Mouse (Mus musculus) intestine, postnatal 0 days (tissue): ENCODE data around the gene Sdf4. TPM values are rescaled to one million over a fixed set of nuclear protein-coding genes. Genes with fewer than 3 reads are reported as not detected.

Source experiments
- ATAC-seq: fragments of 200-750 bp; cut with Nextera tagmentation; 2 replicates; pipeline ENCODE4 v1.8.0; 2017; ENCODE audit warnings: mild to moderate bottlenecking, moderate TSS enrichment, moderate library complexity
- H3K27ac ChIP-seq: fragments of 300-500 bp; sonication (generic); 2 replicates; pipeline ENCODE4 v1.5.1; 2014; ENCODE audit warnings: mild to moderate bottlenecking, low read depth, low read length, moderate library complexity
- H3K27me3 ChIP-seq: fragments of 300-500 bp; sonication (generic); replicated peaks from 2 replicates; pipeline ENCODE4 v1.6.1; 2014; ENCODE audit warnings: low read length, mixed read lengths; ENCODE audit not compliant: control insufficient read depth, insufficient read depth
- H3K36me3 ChIP-seq: fragments of 300-500 bp; sonication (generic); 2 replicates; pipeline ENCODE4 v1.6.1; 2014; ENCODE audit warnings: mild to moderate bottlenecking, moderate library complexity; ENCODE audit not compliant: control insufficient read depth, insufficient read depth
- H3K4me1 ChIP-seq: fragments of 300-500 bp; sonication (generic); replicated peaks from 2 replicates; pipeline ENCODE4 v1.6.1; 2014; ENCODE audit warnings: antibody characterized with exemption, low read length, mixed read lengths; ENCODE audit not compliant: control insufficient read depth, insufficient read depth
- H3K4me2 ChIP-seq: fragments of 300-500 bp; sonication (generic); replicated peaks from 2 replicates; pipeline ENCODE4 v1.6.1; 2014; ENCODE audit warnings: low read depth, mild to moderate bottlenecking, moderate library complexity
- H3K4me3 ChIP-seq: fragments of 300-500 bp; sonication (generic); 2 replicates; pipeline ENCODE4 v1.5.1; 2014; ENCODE audit warnings: low read depth, low read length
- H3K9ac ChIP-seq: fragments of 300-500 bp; sonication (generic); 2 replicates; pipeline ENCODE4 v1.6.1; 2014; ENCODE audit warnings: mild to moderate bottlenecking, low read depth, low read length
- H3K9me3 ChIP-seq: fragments of 300-500 bp; sonication (generic); 2 replicates; pipeline ENCODE4 v1.6.1; 2016; ENCODE audit warnings: mixed run types; ENCODE audit not compliant: control insufficient read depth
- CTCF ChIP-seq: sonication (generic); IDR thresholded peaks from 2 replicates; pipeline ENCODE4 v1.5.1; 2016; ENCODE audit warnings: low read depth, mild to moderate bottlenecking, control low read depth, antibody characterized with exemption, moderate library complexity
- WGBS: fragments of 180-500 bp; shearing (Covaris S2); extraction: QIAGEN DNeasy Blood & Tissue Kit; methylation state at CpG from one replicate; pipeline ENCODE4 v1.1.7; 2014; 5-methylcytosine and 5-hydroxymethylcytosine counted together
- polyA plus RNA-seq: library from polyadenylated mRNA; unstranded; fragments of >200 nt; fragmentation: Nextera tagmentation; extraction: Ambion mirVana; gene quantifications from 2 replicates; pipeline ENCODE4 v1.2.1, GENCODE M21; 2015

Sdf4 gene
- polyA plus RNA-seq, 1 experiment from 2014 or later: 219 TPM

DNA sequence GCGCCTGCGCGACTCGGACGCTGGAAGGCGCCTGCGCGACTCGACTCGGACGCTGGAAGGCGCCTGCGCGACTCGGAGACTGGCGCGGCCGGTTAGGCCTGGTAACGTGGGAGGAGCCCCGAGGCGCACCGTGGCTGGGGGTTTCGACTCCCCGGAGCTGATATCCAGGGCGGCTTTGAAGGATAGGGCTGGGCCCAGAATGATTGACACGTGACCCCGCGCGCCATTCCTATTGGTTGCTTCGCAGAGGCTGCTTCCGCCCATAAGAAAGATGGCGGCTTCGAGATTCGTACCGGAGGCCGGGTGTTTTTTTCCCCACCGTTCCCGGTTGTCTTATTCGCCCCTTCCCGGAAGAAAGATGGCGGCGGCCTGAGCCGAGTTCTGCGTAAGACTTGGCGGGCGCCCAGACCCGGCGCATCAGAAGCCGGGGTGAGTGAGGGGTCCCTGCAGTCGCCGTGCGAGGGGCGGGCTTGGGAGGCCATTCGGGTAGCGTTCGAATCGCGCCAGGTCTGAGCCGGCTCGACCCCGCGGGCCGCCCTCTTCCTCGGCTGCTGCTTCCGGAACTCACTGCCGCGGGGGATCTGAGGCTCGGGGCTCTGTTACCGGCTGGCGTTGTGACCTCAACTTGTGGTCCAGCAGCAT lies 355 bp downstream of the Sdf4 start:
- Histone ChIP-seq H3K9ac (peak overlapping the region; percentile 69), H3K27ac (peak overlapping the region; percentile 90), H3K4me3 (peak overlapping the region; percentile 90), H3K9me3 (no peaks in the 10 kb centered on the region), H3K36me3 (peaks cover 21% of the 10 kb centered on the region), H3K4me2 (peak overlapping the region; percentile 98), H3K4me1 (no peaks in the 10 kb centered on the region), H3K27me3 (no peaks in the 10 kb centered on the region)
- peak; percentile 77 for ATAC-seq
- under 1% methylated on average over 70 of the region's 70 CpGs for WGBS
- TF ChIP-seq CTCF: no peak

DNA sequence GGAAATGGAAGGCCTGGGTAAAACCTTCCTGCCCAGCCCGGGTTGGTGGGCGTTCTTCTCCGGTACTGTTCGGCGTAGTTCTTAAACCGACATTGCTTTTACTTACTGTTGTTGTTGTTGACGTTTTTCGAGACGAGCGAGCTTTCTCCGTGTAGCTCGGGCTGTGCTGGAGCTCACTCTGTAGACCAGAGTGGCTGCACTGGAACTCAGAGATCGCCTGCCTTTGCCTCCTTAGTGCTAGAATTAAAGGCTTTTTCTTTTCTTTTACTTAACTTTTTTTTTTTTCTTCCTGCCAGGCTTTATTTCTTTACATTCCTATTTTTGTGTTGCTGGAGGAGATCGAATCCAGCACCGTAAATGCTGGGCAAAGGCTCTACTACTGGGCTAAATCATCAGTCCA lies 934 bp downstream of the Sdf4 start:
- ATAC-seq: no peak
- no peak for TF ChIP-seq CTCF

DNA sequence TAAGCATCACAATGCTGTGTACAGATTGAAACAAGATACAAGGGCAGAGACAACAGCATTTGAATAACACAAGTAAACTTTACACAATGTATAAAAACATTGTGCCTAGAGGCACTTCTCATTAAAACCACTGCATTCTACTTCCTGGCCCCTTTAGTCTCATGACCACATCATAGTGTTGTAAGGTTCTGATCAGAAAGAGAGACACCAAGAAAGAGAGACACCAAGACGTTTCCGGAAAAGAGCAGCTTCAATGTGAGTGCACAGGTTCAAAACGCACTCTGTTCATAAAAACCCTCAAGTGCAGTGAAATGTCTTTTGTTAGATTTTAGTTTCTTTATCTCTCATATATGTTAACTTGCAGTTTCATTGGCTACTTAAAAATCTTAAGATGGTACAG lies 11.4 kb downstream of the Sdf4 start:
- Histone ChIP-seq H3K27me3 (no peaks in the 10 kb centered on the region), H3K4me2 (no peak overlapping the region), H3K36me3 (peaks cover 83% of the 10 kb centered on the region), H3K4me1 (no peaks in the 10 kb centered on the region), H3K9ac (no peak overlapping the region), H3K4me3 (no peak overlapping the region), H3K9me3 (no peaks in the 10 kb centered on the region), H3K27ac (no peak overlapping the region)
- TF ChIP-seq CTCF: no peak
- no peak for ATAC-seq
- WGBS: 94% methylated on average over 3 of the region's 3 CpGs

More for the DNA sequence above, 934 bp downstream of the Sdf4 start:
- peak overlapping the region; percentile 98 for H3K4me2 ChIP-seq
- peaks cover 27% of the 10 kb centered on the region for H3K36me3 ChIP-seq
- no peaks in the 10 kb centered on the region for H3K4me1 ChIP-seq
- no peaks in the 10 kb centered on the region for H3K27me3 ChIP-seq
- H3K27ac ChIP-seq: peak overlapping the region; percentile 90
- no peaks in the 10 kb centered on the region for H3K9me3 ChIP-seq
- peak overlapping the region; percentile 90 for H3K4me3 ChIP-seq
- WGBS: 5% methylated on average over 15 of the region's 15 CpGs
- peak overlapping the region; percentile 69 for H3K9ac ChIP-seq

DNA sequence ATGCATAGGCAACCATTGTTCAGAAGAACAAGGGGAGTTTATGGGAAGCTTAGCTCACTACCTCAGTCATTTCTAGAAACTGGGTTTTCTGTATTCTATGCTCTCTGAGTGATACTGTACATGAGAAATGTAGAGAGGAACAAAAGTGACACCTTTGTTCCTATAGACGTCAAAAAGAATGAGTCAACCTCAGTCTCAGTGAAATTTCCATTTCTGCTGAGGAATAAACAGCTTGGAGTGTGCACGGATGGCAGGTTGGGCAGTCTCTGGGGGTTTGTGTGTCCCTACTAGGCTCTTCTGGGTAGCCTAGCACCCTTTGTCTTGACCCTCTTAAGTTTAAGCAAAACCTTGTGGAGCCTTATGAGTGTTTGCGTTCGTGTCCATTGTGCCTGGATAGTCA lies 15.7 kb downstream of the Sdf4 start:
- Histone ChIP-seq H3K9ac (no peak overlapping the region), H3K4me1 (no peaks in the 10 kb centered on the region), H3K27ac (no peak overlapping the region), H3K9me3 (no peaks in the 10 kb centered on the region), H3K36me3 (peaks cover 75% of the 10 kb centered on the region), H3K4me2 (no peak overlapping the region), H3K4me3 (no peak overlapping the region), H3K27me3 (no peaks in the 10 kb centered on the region)
- WGBS: 94% methylated on average over 4 of the region's 4 CpGs
- ATAC-seq: no peak
- TF ChIP-seq CTCF: no peak

DNA sequence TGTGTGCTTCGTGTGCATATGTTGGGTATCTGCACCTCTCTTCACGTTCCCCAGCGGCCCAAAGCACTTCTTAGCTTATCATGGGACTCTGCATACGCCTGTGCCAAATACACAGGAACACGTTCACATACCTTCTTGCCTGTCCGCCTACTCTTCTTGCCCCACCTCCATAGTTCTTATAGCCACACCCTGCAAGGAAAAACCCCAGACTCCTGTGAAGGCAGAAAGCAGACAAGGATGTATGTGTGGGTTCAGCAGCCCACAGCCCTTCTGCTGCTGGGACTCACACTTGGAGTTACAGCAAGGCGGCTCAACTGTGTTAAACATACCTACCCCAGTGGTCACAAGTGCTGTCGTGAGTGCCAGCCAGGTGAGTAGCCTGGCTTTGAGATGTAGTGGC lies 21.0 kb downstream of the Sdf4 start, which contains the start of gene Tnfrsf4:
TSS of gene Tnfrsf4 (plus strand) at position 207 of the 400 bp plus-strand sequence.
- no peak for TF ChIP-seq CTCF
- Histone ChIP-seq H3K4me3 (no peak within 1 kb of the TSS), H3K36me3 (peaks cover 51% of the 10 kb centered on the region), H3K9me3 (no peaks in the 10 kb centered on the region), H3K4me2 (no peak within 1 kb of the TSS), H3K27ac (no peak within 1 kb of the TSS), H3K27me3 (no peaks in the 10 kb centered on the region), H3K4me1 (no peaks in the 10 kb centered on the region), H3K9ac (no peak within 1 kb of the TSS)
- no peak for ATAC-seq
- 70% methylated on average over 8 of the region's 8 CpGs for WGBS

DNA sequence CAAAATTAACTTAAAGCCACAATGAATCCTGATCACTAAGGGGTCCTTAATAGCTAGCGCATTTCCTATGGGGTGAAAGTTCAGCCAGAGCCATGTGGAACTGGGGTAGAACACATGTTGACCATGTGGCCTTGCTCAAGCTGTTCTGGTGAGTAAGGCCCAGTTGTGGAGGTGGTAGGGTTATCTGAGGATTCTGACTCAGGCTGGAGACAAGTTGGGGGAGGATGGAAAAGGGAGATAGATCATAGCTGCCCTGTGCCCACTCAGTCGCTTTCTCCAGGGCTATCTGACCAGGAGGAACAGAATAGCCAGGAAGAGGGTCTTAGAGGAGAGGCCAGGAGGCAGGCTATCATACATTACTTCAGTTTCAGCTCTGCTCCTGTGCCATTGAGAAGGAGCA lies 21.8 kb downstream of the Sdf4 start:
- Histone ChIP-seq H3K9me3 (no peaks in the 10 kb centered on the region), H3K36me3 (peaks cover 43% of the 10 kb centered on the region), H3K4me2 (no peak overlapping the region), H3K27me3 (no peaks in the 10 kb centered on the region), H3K27ac (no peak overlapping the region), H3K9ac (no peak overlapping the region), H3K4me3 (no peak overlapping the region), H3K4me1 (no peaks in the 10 kb centered on the region)
- 96% methylated on average over 2 of the region's 2 CpGs for WGBS
- ATAC-seq: no peak
- TF ChIP-seq CTCF: no peak
